Mouse (Mus musculus): ENCODE results near the gene Hhat. TPM values are rescaled to one million over a fixed set of nuclear protein-coding genes. Genes with fewer than 3 reads are reported as not detected.

The Hhat gene
- total RNA-seq, 2 experiments from 2014 or later, result 1.6 to 3.3 TPM

DNA sequence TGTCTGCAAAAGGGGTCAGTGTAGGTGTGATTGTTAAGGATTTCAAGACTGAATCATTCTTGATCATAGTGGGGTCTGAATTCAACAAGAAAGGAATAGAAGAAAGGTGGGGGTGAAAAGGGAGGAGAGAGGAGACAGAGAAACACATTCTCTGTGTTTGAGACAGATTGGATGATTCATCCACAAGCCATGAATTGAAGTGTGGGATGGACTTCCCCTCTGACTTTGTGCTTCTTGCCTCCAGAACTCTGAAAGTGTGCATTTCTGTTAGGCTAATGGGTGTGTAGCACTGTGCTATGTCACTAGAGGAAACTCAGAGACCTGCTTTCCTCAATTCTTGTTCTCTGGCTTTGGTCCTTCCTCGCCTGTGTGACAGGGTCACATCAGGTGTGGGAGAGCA is 15.2 kb upstream of the Hhat start:
- DNase-seq (ENCODE audit: low spot score), result no peak
- intact Hi-C loops (cut with DNase I), result loop anchor here (5.0 to 10.0 kb wide), 3 partner anchors 36 to 339 kb away; no protein-coding TSS in a partner anchor

GRCm38 (mm10) chr1:192785046-192785961 is 14.3 kb upstream of the Hhat start:
- no peak for DNase-seq (ENCODE audit: low spot score)
- intact Hi-C loops (cut with DNase I), result loop anchor here (5.0 to 10.0 kb wide), 3 partner anchors 37 to 339 kb away; no protein-coding TSS in a partner anchor

DNA sequence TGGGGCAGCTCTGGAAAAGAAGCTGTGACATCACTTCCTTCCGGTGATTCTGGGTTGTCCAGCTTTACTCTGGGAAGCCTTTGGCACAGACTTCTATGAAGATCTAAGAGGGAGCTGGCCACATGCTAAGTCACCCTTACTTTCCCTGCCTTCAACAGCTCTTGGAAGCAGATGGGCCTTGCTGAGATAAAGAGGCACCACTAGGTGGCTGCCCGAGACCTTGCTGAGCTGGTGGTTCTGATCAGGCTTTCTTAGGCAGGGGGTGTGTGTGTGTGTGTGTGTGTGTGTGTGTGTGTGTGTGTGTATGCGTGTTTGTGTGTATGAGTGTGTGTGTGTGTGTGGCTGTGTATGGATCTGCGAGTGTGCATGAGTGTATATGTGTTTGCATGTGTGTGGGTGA is 13.4 kb upstream of the Hhat start:
- intact Hi-C loops (cut with DNase I), result loop anchor here (1.0 to 10.0 kb wide), 4 partner anchors 57 to 340 kb away; no protein-coding TSS in a partner anchor
- DNase-seq (ENCODE audit: low spot score), result no peak

- intact Hi-C loops (cut with DNase I), result loop anchor here (5.0 to 10.0 kb wide), 3 partner anchors 54 to 344 kb away; no protein-coding TSS in a partner anchor
- DNase-seq (ENCODE audit: low spot score), result no peak
These were observed 10.2 kb upstream of the Hhat start for GRCm38 (mm10) chr1:192781256-192781655.

GRCm38 (mm10) chr1:192778869-192779514 is 8.0 kb upstream of the Hhat start:
- intact Hi-C loops (cut with DNase I), result no loop called here

DNA sequence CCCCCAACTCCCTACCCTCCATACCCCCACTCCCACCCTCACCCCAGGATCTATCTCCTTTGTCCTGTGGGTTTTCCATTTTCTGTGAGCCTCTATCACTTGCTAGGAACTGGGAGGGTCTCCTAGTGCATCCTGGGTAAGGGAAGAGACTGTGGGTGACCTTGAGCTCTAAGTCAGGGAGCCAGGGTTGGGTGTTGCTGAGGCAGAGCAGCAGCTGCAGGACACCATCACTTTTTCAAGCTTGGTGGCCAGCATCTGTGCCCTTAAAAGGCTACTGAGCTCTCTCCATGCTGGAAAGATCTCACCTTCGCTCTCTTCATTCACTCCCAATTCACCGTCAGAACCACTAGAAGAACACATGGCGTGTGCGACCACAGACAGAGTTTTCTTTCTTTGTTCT is 7.2 kb upstream of the Hhat start:
- no peak for DNase-seq (ENCODE audit: low spot score)
- intact Hi-C loops (cut with DNase I), result no loop called here

More at GRCm38 (mm10) chr1:192778869-192779514, 8.0 kb upstream of the Hhat start:
- no peak for DNase-seq (ENCODE audit: low spot score)

DNA sequence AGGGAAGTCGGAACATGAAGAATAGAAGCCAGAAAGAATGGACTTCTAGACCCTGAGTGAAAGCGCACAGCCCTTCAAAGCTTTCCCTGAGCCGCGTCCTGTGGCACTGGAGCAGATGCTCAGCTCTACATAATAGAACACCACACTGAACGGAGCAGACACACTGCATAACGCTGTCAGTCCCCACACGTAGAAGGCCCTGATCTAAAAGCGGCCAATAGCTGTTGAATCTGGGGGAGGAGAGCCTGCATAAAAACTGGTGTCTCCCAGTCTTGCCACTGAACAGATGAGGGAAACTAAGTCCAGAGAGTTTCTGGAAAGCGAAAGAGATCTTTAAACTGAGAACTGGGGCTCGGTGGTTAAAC is 911 bp downstream of the Hhat start:
- intact Hi-C loops (cut with DNase I), result no loop called here
- DNase-seq (ENCODE audit: low spot score), result no peak

- DNase-seq (ENCODE audit: low spot score), result no peak
- intact Hi-C loops (cut with DNase I), result no loop called here
These were observed 5.5 kb downstream of the Hhat start for GRCm38 (mm10) chr1:192765531-192765930.

GRCm38 (mm10) chr1:192764547-192764946 is 6.5 kb downstream of the Hhat start:
- intact Hi-C loops (cut with DNase I), result no loop called here
- no peak for DNase-seq (ENCODE audit: low spot score)

DNA sequence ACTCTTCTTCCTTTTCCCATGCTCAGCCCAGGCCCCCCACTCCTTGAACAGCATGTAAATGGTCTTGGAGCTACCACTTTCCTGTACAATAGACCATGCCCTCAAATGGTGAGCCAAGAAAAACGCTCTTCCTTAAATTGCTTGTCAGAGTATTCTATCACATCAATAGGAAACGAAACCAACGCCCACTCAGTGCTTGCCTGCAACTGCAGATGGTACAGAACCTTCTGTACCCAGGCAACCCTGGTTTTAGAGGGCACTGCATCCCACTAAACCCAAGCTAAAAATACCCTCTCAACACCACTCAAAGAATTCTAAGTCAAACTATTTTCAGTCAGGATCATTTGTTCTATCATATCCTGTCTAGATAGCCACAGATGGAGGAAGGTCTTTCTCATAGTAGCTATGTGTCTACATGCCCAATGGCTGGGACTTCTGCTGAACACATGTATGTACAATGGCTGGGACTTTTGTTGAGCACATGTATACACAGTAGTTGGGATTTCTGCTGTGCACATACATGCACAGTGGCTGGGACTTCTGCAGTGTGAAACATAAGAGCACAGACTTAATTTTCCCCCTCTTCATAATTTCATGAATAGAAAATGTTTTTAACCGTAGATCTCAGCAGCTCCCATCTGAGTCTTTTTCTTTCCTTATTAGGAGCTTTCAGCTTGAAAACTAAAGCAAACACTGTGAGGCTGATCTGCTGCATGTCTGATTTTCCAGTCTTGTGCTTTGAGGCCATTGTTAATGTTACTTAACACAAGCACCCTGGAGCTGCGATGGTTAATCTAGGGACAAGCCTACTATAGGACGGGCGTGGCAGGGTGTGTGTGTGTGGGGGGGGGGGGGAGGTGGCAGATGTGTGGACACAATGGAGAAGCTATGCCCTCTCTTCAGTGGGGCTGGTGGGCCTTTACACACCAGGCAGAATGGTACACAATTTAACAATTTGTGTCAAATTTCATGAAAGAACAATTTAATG is 7.8 kb downstream of the Hhat start:
- intact Hi-C loops (cut with DNase I), result no loop called here
- DNase-seq (ENCODE audit: low spot score), result no peak

- intact Hi-C loops (cut with DNase I), result no loop called here
- no peak for DNase-seq (ENCODE audit: low spot score)
These were observed 14.3 kb downstream of the Hhat start for GRCm38 (mm10) chr1:192756674-192757073.

- DNase-seq (ENCODE audit: low spot score), result no peak
- intact Hi-C loops (cut with DNase I), result no loop called here
These were observed 15.1 kb downstream of the Hhat start for GRCm38 (mm10) chr1:192755685-192756606.

DNA sequence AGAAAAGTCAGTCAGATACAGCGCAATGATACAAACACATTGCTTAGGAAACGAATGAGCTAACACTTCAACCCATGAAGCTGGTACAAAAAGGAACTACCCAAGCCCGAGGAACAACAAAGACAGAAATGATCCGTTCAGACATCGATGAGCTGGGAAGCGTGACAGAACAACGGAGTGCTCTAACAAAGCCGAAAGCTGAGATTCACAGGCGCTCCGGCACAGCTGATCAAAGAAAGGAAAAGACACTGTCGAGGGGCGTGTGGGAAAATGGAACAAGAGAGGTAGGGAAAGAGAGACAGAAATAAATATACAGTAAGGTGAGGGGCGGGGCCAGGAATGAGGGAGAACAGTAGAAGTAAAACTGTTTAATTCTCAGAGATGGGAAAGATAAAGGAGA is 15.8 kb downstream of the Hhat start:
- DNase-seq (ENCODE audit: low spot score), result no peak
- intact Hi-C loops (cut with DNase I), result no loop called here

DNA sequence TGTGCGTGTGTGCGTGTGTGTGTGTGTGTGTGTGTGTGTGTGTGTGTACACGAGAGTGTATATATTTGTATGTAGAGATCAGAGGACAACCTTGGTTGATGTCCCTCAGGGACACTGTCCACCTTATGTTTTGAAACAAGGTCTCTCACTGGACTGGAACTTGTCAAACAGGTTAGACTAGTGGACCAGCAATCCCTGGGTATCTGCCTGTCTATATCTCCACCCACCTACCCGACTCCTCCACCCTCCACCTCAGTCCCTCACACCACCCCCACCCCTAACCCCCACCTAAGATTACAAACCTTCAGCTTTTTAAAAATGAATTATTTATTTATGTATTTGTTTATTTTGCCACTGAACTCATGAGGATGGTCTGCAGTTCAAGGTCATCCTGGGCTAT is 16.8 kb downstream of the Hhat start:
- no peak for DNase-seq (ENCODE audit: low spot score)
- intact Hi-C loops (cut with DNase I), result no loop called here

GRCm38 (mm10) chr1:192752659-192753601 is 18.1 kb downstream of the Hhat start:
- DNase-seq (ENCODE audit: low spot score), result no peak
- intact Hi-C loops (cut with DNase I), result no loop called here

- intact Hi-C loops (cut with DNase I), result no loop called here
- DNase-seq (ENCODE audit: low spot score), result no peak
These were observed 21.0 kb downstream of the Hhat start for GRCm38 (mm10) chr1:192750042-192750437.

GRCm38 (mm10) chr1:192749270-192750041 is 21.6 kb downstream of the Hhat start:
- no peak for DNase-seq (ENCODE audit: low spot score)
- intact Hi-C loops (cut with DNase I), result no loop called here

All from heart, postnatal 25 days (tissue).